Mouse (Mus musculus): Measurements from ENCODE around the gene Rptor.

Gene Rptor

GRCm38 (mm10) chr11:119868138-119868537 lies 265.4 kb downstream of the Rptor start:
- no peak for DNase-seq

GRCm38 (mm10) chr11:119868556-119868955 lies 265.9 kb downstream of the Rptor start:
- DNase-seq = no peak

DNA sequence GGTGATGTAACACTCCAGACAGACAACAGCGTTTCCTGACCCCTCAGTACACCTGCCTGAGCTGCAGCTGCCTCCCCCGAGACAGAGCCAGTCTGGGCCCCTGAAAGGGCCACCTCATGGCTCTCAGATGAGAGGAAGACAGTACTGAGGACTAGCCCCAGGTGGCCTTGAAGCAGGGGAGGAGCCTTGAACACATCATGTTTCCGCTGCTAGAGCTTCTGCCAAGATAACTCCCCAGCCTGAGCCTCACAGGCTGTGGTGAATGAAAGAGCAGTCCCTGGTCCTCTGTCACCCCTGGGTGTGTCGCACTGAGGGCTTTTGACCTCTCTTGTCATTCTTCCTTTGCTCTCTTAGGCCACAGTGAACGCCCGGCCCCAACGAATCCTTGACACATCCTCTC lies 268.4 kb downstream of the Rptor start:
- DNase-seq = no peak

- no peak for DNase-seq
Observed at GRCm38 (mm10) chr11:119873643-119874042, 270.9 kb downstream of the Rptor start.

- no peak for DNase-seq
Observed at GRCm38 (mm10) chr11:119874841-119875240, 272.1 kb downstream of the Rptor start.

GRCm38 (mm10) chr11:119875685-119876084 lies 273.0 kb downstream of the Rptor start:
- no peak for DNase-seq

DNA sequence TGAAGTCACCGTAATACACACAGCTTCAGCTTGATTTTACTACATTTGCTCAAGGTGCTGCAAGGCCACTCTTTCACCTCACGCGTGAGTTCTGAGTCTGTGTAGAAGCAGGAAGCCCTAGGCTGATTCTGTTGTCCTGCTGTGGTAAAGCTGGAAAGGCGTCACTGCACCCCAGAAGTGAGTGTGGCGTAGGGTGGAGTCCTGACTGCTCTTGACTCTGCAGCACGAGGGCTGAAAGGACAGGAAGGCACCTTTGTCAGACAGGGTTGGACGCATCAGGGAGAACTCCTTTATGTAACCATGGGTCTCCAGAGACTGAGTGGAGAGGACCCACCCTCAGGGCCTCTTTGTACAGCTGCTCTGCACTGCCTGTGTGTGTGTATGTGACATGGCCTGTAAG lies 274.4 kb downstream of the Rptor start:
- DNase-seq = no peak

- DNase-seq = no peak
Observed at GRCm38 (mm10) chr11:119879573-119879972, 276.9 kb downstream of the Rptor start.

- DNase-seq = no peak
Observed at GRCm38 (mm10) chr11:119883646-119884045, 280.9 kb downstream of the Rptor start.

DNA sequence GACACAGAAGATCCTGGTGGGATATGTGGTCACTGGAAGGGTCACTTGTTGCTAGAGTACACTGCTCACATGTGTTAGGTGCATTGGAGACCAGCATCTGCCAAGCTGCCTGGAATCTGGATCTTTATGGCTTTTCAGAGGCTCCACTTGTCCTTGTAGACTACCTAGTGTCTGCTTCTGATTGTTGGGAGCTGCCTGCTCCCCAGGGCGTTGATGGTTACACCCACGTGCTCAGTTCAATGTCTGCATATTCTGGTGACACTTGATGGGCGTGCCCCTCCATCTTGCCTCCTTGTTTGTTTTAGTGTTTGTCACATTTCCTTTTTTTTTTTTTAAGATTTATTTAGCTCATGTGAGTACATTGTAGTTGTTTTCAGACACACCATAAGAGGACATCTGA lies 287.3 kb downstream of the Rptor start:
- no peak for DNase-seq

GRCm38 (mm10) chr11:119891601-119892215 lies 289.0 kb downstream of the Rptor start:
- no peak for DNase-seq

- DNase-seq = no peak
Observed at GRCm38 (mm10) chr11:119893667-119894236, 291.0 kb downstream of the Rptor start.

GRCm38 (mm10) chr11:119894634-119895033 lies 291.9 kb downstream of the Rptor start:
- no peak for DNase-seq

DNA sequence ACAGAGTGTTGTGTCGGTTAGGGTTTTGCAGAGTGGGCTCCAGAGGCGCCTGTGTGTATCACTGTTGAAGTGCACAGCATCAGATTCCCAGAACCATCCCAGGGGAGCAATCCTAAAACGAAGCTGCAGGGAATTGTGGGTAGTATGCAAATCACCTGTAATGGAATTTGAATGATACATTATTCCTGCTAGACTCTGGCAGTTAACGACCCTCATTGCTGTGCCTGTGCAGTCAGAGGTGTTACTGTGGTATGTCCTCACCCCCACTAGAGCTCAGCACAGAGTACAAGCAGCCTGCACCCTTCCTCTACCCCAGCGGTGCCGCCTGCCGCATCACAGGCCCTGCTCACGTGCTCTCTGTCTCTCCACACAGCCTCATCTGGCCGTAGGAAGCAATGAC lies 294.3 kb downstream of the Rptor start:
- DNase-seq = no peak

DNA sequence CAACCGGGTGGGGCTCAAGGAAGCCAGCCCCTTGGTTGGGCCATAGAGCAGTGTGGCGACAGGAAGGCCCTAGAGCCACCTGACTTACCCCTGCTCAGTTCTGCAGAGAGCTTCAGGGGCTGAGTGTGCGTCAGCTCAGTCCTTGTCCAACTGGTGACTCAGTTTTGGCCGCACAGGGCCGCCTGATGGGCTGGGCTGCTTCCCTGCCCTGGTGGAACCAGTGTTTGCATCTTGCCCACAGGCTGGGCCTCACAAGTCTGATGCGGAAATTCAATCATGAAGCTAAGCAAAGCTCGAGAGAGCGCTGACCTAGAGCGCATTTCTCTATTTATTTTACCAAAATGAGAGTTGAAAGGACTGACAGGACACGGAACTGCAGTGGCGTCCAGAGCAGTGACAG lies 296.3 kb downstream of the Rptor start:
- DNase-seq = no peak

GRCm38 (mm10) chr11:119901174-119901573 lies 298.5 kb downstream of the Rptor start:
- no peak for DNase-seq

DNA sequence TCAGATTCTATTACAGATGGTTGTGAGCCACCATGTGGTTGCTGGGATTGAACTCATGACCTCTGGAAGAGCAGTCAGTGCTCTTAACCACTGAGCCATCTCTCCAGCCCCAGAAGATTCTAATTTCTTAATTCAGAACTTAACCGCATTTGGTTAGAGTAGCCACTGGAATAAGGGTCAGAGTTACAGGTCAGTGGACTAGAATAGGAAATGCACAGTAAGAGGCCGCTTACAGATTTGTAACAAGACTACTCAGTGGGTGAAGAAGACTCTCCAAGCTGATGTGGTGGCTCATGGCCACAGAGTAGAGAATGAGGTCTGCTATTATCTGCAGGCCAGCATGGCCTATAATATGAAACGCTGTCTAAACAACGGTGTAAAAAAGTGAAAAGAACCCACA lies 300.2 kb downstream of the Rptor start:
- no peak for DNase-seq

- peak; percentile 75 for DNase-seq
Observed at GRCm38 (mm10) chr11:119904621-119905286, 302.0 kb downstream of the Rptor start.

DNA sequence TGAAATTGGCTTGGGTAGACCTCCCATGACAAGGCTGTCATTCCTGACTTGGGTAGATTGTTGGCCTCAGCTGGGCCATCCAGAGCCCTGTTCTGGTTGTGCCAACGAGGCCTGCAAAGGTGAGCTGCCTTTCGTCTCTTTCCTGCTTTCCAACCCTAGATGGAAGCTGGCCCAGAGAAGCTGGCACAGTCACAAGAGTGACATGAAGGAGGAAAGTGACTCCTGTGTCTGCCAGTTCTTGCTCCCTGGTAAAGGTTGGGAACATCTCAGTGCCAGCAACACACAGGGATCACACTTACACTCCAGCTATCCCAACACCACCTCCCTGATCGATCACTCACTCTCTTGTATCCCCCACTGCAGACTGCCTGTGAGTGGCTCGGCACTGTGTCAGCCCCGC lies 303.1 kb downstream of the Rptor start:
- DNase-seq = no peak

GRCm38 (mm10) chr11:119907006-119907650 lies 304.4 kb downstream of the Rptor start:
- DNase-seq = no peak

DNA sequence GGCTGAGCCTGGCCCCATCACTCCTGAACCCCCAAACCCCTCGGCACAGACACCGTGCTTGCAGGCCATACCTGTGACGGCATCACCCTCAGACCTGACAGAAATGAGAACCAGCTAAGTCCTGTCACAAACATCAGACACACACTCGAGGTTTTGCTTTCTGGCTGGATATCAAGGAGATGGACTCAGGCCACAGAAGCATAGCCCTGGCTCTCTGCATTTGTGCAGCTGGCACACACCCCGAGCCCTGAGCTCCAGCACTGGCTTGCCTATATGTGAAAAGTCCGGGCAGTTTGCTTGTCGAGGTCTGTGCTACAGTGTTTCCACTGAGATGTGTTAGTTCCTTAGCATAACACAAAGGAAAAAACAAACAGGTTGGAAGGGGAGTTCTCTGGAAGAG lies 305.0 kb downstream of the Rptor start:
- no peak for DNase-seq

DNA sequence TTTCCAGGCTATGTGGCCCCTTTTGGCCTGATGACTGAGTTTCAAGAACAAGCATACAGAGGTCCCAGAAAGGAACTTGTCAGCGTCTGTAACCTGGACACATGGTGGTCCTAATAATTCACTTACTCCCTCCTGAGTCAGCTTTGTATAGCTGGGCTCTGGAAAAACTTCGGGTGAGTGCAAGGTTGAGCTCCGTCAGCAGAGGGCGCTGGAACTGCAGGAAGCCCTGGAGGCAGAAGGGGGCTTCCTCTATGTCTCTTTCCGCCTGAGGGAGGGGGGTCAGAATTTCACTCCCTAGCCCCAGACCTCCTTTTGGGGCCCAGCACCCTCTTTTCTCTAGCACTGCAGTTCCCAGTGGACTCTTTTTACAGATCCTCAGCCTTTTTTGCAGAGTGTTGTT lies 306.7 kb downstream of the Rptor start:
- DNase-seq = peak; percentile 87

DNA sequence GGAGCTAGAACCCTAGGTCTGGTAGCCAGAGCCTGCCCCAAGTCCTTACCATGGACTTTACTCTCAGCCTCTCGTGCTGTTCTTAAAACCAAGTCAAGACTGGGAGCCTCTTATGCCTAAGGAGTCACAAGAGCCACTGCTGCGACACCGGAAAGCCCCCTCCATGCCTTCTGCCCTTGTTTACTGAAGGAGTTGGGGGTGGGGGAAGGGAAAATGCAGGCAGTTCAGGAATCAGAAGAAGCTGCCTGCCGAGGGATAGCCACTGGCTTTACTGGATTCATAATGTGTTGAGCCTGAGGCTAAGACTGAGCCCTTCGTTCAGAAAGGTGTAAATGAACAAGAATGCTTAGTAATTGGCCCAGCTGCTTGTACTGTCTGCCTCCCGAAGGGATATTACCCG lies 310.1 kb downstream of the Rptor start:
- no peak for DNase-seq

DNA sequence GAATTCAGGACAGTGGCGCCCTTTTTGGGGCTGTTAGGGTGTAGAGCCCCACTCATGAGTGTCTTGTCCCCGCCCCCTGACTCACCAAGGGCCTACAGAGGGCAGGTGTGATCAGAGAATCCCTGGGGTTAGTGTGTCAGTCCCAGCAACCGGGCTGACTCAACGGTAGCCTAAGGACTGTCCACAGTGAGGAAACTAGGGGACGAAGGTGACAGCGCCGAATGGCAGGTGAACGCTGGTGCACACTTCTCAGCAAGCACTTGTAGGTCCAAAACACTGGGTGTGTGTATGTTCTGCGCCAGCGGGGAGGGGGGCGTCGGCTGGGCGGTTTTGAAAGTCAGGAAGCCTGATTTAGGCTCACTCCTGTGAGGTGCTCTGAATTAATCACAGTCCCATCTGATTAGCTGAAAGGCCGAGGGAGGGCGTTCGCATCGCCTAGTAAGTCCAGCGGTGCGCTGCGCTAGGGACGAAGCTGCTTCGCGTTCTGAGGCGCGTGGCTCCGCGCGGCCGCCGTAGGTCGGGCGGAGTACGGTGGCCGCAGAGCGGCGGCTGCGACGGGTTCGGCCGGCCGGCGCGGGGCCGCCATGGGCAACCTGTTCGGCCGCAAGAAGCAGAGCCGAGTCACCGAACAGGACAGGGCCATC lies 310.7 kb downstream of the Rptor start, which contains the start of gene Chmp6:
Chmp6 (plus strand) TSS at position 151 of the 644 bp plus-strand sequence.
- DNase-seq = peak; percentile 87

Data from right cerebral cortex, postnatal 4 days (tissue).